Mouse (Mus musculus): ENCODE measurements at regions not wholly inside any gene's neighbourhood (a gene's known extent, or its start where the extent isn't known, plus 50 kb on each side); places are given as distances from the start of the nearest gene placed in this dataset.

- ATAC-seq (replicated peaks; ENCODE audit: poor library complexity) = no peak
Observed at GRCm38 (mm10) chr8:12134200-12134599, 144.4 kb upstream of the A230072I06Rik start.

- no peak for ATAC-seq (replicated peaks; ENCODE audit: poor library complexity)
Observed at GRCm38 (mm10) chr8:12135392-12136177, 143.0 kb upstream of the A230072I06Rik start.

- ATAC-seq (replicated peaks; ENCODE audit: poor library complexity) = no peak
Observed at GRCm38 (mm10) chr8:12136178-12136455, 142.5 kb upstream of the A230072I06Rik start.

- ATAC-seq (replicated peaks; ENCODE audit: poor library complexity) = no peak
Observed at GRCm38 (mm10) chr8:12137496-12137895, 141.1 kb upstream of the A230072I06Rik start.

GRCm38 (mm10) chr8:12137913-12138312, 140.7 kb upstream of the A230072I06Rik start:
- ATAC-seq (replicated peaks; ENCODE audit: poor library complexity) = no peak

- no peak for ATAC-seq (replicated peaks; ENCODE audit: poor library complexity)
Observed at GRCm38 (mm10) chr8:12151679-12152078, 126.9 kb upstream of the A230072I06Rik start.

GRCm38 (mm10) chr8:12152825-12153224, 125.8 kb upstream of the A230072I06Rik start:
- ATAC-seq (replicated peaks; ENCODE audit: poor library complexity) = no peak

GRCm38 (mm10) chr8:12156893-12157292, 121.7 kb upstream of the A230072I06Rik start:
- no peak for ATAC-seq (replicated peaks; ENCODE audit: poor library complexity)

- ATAC-seq (replicated peaks; ENCODE audit: poor library complexity) = no peak
Observed at GRCm38 (mm10) chr8:12158188-12158587, 120.4 kb upstream of the A230072I06Rik start.

GRCm38 (mm10) chr8:12162921-12163705, 115.5 kb upstream of the A230072I06Rik start:
- ATAC-seq (replicated peaks; ENCODE audit: poor library complexity) = no peak

- no peak for ATAC-seq (replicated peaks; ENCODE audit: poor library complexity)
Observed at GRCm38 (mm10) chr8:12165487-12166152, 113.0 kb upstream of the A230072I06Rik start.

- no peak for ATAC-seq (replicated peaks; ENCODE audit: poor library complexity)
Observed at GRCm38 (mm10) chr8:12171788-12172187, 106.8 kb upstream of the A230072I06Rik start.

- ATAC-seq (replicated peaks; ENCODE audit: poor library complexity) = no peak
Observed at GRCm38 (mm10) chr8:12175496-12175895, 103.1 kb upstream of the A230072I06Rik start.

- ATAC-seq (replicated peaks; ENCODE audit: poor library complexity) = no peak
Observed at GRCm38 (mm10) chr8:12184666-12185065, 94.0 kb upstream of the A230072I06Rik start.

GRCm38 (mm10) chr8:12187366-12187765, 91.3 kb upstream of the A230072I06Rik start:
- no peak for ATAC-seq (replicated peaks; ENCODE audit: poor library complexity)

- no peak for ATAC-seq (replicated peaks; ENCODE audit: poor library complexity)
Observed at GRCm38 (mm10) chr8:12188451-12188850, 90.2 kb upstream of the A230072I06Rik start.

- ATAC-seq (replicated peaks; ENCODE audit: poor library complexity) = no peak
Observed at GRCm38 (mm10) chr8:12188960-12189359, 89.7 kb upstream of the A230072I06Rik start.

GRCm38 (mm10) chr8:12192006-12192405, 86.6 kb upstream of the A230072I06Rik start:
- peak; percentile 58; the same call in 1 of the 2 replicates for ATAC-seq (replicated peaks; ENCODE audit: poor library complexity)

GRCm38 (mm10) chr8:12205909-12206308, 72.7 kb upstream of the A230072I06Rik start:
- no peak for ATAC-seq (replicated peaks; ENCODE audit: poor library complexity)

- no peak for ATAC-seq (replicated peaks; ENCODE audit: poor library complexity)
Observed at GRCm38 (mm10) chr8:12207412-12207811, 71.2 kb upstream of the A230072I06Rik start.

- ATAC-seq (replicated peaks; ENCODE audit: poor library complexity) = no peak
Observed at GRCm38 (mm10) chr8:12213774-12214173, 64.8 kb upstream of the A230072I06Rik start.

Measured in megakaryocyte progenitor cell, adult 5-6 weeks (primary cell).